Comparison of ENCODE assay signal across 7 mouse cellular contexts in genomic region chr3:41295150-41295549, GRCm38 (mm10).
DNase-seq lines count a peak whose midpoint lies in the region; ATAC-seq and TF ChIP-seq lines count a peak whose summit lies in the region.

No protein-coding gene starts in this region.

- no peaks in the 10 kb centered on the region; the same call in 1 of the 2 replicates for H3K4me1 ChIP-seq in limb, embryonic 14.5 days (ENCODE audit: control insufficient read depth, insufficient read depth, low read length)
- H3K4me1 ChIP-seq in limb, embryonic 10.5 days: peaks cover 10% of the 10 kb centered on the region
- peaks cover 11% of the 10 kb centered on the region; the same call in 1 of the 2 replicates for H3K4me1 ChIP-seq in lung, postnatal 0 days (ENCODE audit: insufficient read depth, low read depth, low read length)

- no peak overlapping the region for H3K4me3 ChIP-seq in limb, embryonic 14.5 days (replicated peaks; ENCODE audit: low read length)
- no peak overlapping the region for H3K4me3 ChIP-seq in limb, embryonic 10.5 days
- H3K4me3 ChIP-seq in lung, postnatal 0 days (ENCODE audit: low read depth, low read length): no peak overlapping the region

- no peak overlapping the region for H3K27ac ChIP-seq in limb, embryonic 14.5 days (replicated peaks; ENCODE audit: low read depth, low read length)
- no peak overlapping the region for H3K27ac ChIP-seq in limb, embryonic 10.5 days
- no peak overlapping the region for H3K27ac ChIP-seq in lung, postnatal 0 days (ENCODE audit: low read length)

- no peak overlapping the region for H3K4me2 ChIP-seq in limb, embryonic 14.5 days (replicated peaks; ENCODE audit: low read depth, low read length, severe bottlenecking)
- H3K4me2 ChIP-seq in lung, postnatal 0 days (replicated peaks; ENCODE audit: low read depth, low read length): no peak overlapping the region

- no peaks in the 10 kb centered on the region for H3K27me3 ChIP-seq in limb, embryonic 14.5 days (ENCODE audit: control insufficient read depth, insufficient read depth, low read length)
- H3K27me3 ChIP-seq in limb, embryonic 10.5 days (ENCODE audit: low read depth, poor library complexity, severe bottlenecking): no peaks in the 10 kb centered on the region
- no peaks in the 10 kb centered on the region; the same call in 1 of the 2 replicates for H3K27me3 ChIP-seq in lung, postnatal 0 days (replicated peaks; ENCODE audit: insufficient read depth, low read length)

- TF ChIP-seq POLR2A in limb, embryonic 14.5 days (IDR thresholded peaks at IDR 0.05; ENCODE audit: borderline replicate concordance, extremely low read depth, insufficient read depth, insufficient read length): no peak
- TF ChIP-seq POLR2A in brain, embryonic 14.5 days (IDR thresholded peaks at IDR 0.05; ENCODE audit: borderline replicate concordance, extremely low read depth, insufficient read depth, insufficient read length, poor library complexity, severe bottlenecking): no peak

- 61% methylated on average over 8 of the region's 8 CpGs for whole genome bisulfite sequencing in limb, embryonic 14.5 days
- 77% methylated on average over 8 of the region's 8 CpGs for WGBS in limb, embryonic 10.5 days
- 37% methylated on average over 8 of the region's 8 CpGs for WGBS in lung, postnatal 0 days

- no peak for TF ChIP-seq EP300 in lung, postnatal 0 days (IDR thresholded peaks at IDR 0.05)

- H3K9ac ChIP-seq in limb, embryonic 14.5 days (ENCODE audit: low read depth, low read length, severe bottlenecking): no peak overlapping the region
- no peak overlapping the region for H3K9ac ChIP-seq in lung, postnatal 0 days (replicated peaks; ENCODE audit: low read depth)

- TF ChIP-seq CTCF in brain, embryonic 14.5 days (IDR thresholded peaks at IDR 0.05; ENCODE audit: borderline replicate concordance, extremely low read depth, insufficient read depth, insufficient read length): no peak
- no peak for TF ChIP-seq CTCF in lung, postnatal 0 days (IDR thresholded peaks at IDR 0.05)

- no peak for ATAC-seq in limb, embryonic 14.5 days (ENCODE audit: low FRiP score, low read depth)
- peak; percentile 69 for ATAC-seq in lung, postnatal 0 days

- no peaks in the 10 kb centered on the region for H3K36me3 ChIP-seq in limb, embryonic 14.5 days (ENCODE audit: control insufficient read depth, insufficient read depth, low read length)
- H3K36me3 ChIP-seq in limb, embryonic 10.5 days: no peaks in the 10 kb centered on the region
- H3K36me3 ChIP-seq in lung, postnatal 0 days (ENCODE audit: insufficient read depth, low read length): no peaks in the 10 kb centered on the region

- no peaks in the 10 kb centered on the region for H3K9me3 ChIP-seq in limb, embryonic 14.5 days (ENCODE audit: control insufficient read depth, low read length)
- no peaks in the 10 kb centered on the region for H3K9me3 ChIP-seq in limb, embryonic 10.5 days (replicated peaks)
- no peaks in the 10 kb centered on the region for H3K9me3 ChIP-seq in lung, postnatal 0 days (ENCODE audit: low read length)

- DNase-seq in limb, embryonic 14.5 days (ENCODE audit: low spot score): peak; percentile 12
- no peak for DNase-seq in limb, embryonic 10.5 days (ENCODE audit: low spot score)
- DNase-seq in brain, embryonic 14.5 days (ENCODE audit: low read depth): peak; percentile 43
- DNase-seq in heart, adult 9 months (ENCODE audit: low spot score in 2 of 2): peak; percentile 91
- peak; percentile 81 for DNase-seq in lung, postnatal 0 days (ENCODE audit: low spot score)
- no peak for DNase-seq in embryo, embryonic 10 days (ENCODE audit: low spot score)
- DNase-seq in thymus, postnatal 14 days: no peak

Comparison
In these comparisons a context has a peak if more than half of its experiments do, and no peak if none do; other contexts are left out.
1. DNase-seq: peak in limb, embryonic 14.5 days (single experiment), brain, embryonic 14.5 days (single experiment), heart, adult 9 months (2 of 2) and lung, postnatal 0 days (single experiment); none in limb, embryonic 10.5 days (single experiment), embryo, embryonic 10 days (single experiment) and thymus, postnatal 14 days (single experiment).